Mouse (Mus musculus) liver, embryonic 15.5 days (tissue): Measurements from ENCODE around the gene Sbf1. TPM values are rescaled to one million over a fixed set of nuclear protein-coding genes. Genes with fewer than 3 reads are reported as not detected.
A peak's percentile ranks its signal among the peaks of the same experiment; 100 is the strongest.

Experiments used
- ATAC-seq: fragments of 200-750 bp; cut with Nextera tagmentation; 2 replicates; pipeline ENCODE4 v1.8.0; 2017; ENCODE audit warnings: moderate number of reproducible peaks, mild to moderate bottlenecking, moderate library complexity; ENCODE audit not compliant: insufficient read depth
- H3K27ac ChIP-seq: fragments of 300-500 bp; sonication (generic); replicated peaks from 2 replicates; pipeline ENCODE4 v1.5.1; 2015; ENCODE audit warnings: mild to moderate bottlenecking, inconsistent platforms
- H3K27me3 ChIP-seq: fragments of 300-500 bp; sonication (generic); 2 replicates; pipeline ENCODE4 v1.6.1; 2015; ENCODE audit warnings: mild to moderate bottlenecking, inconsistent platforms
- H3K36me3 ChIP-seq: fragments of 300-500 bp; sonication (generic); replicated peaks from 2 replicates; pipeline ENCODE4 v1.6.1; 2015; ENCODE audit warnings: moderate library complexity, mild to moderate bottlenecking, inconsistent platforms
- H3K4me1 ChIP-seq: fragments of 300-500 bp; sonication (generic); replicated peaks from 2 replicates; pipeline ENCODE4 v1.6.1; 2015; ENCODE audit warnings: inconsistent platforms
- H3K4me2 ChIP-seq: fragments of 300-500 bp; sonication (generic); 2 replicates; pipeline ENCODE4 v1.6.1; 2015; ENCODE audit warnings: moderate library complexity, mild to moderate bottlenecking, inconsistent platforms
- H3K4me3 ChIP-seq: fragments of 300-500 bp; sonication (generic); replicated peaks from 2 replicates; pipeline ENCODE4 v1.5.1; 2015; ENCODE audit warnings: mild to moderate bottlenecking, inconsistent platforms
- H3K9ac ChIP-seq: fragments of 300-500 bp; sonication (generic); 2 replicates; pipeline ENCODE4 v1.6.1; 2015; ENCODE audit warnings: moderate library complexity, mild to moderate bottlenecking, inconsistent platforms
- H3K9me3 ChIP-seq: fragments of 300-500 bp; sonication (generic); replicated peaks from 2 replicates; pipeline ENCODE4 v1.6.1; 2016; ENCODE audit warnings: inconsistent platforms
- whole genome bisulfite sequencing: fragments of 180-500 bp; shearing (Covaris S2); methylation state at CpG from one replicate; pipeline ENCODE4 v1.1.7; 2015; ENCODE audit warnings: mixed read lengths; ENCODE audit not compliant: insufficient replicate concordance; 5-methylcytosine and 5-hydroxymethylcytosine counted together
- microRNA-seq: library from miRNA; unstranded; fragments of <30 nt; microRNA quantifications from one replicate; pipeline ENCODE4, GENCODE M21; 2016
- polyA plus RNA-seq: library from polyadenylated mRNA; unstranded; fragments of >200 nt; fragmentation: Nextera tagmentation; extraction: Ambion mirVana; gene quantifications from 2 replicates; pipeline ENCODE4 v1.2.1, GENCODE M21; 2015

The Sbf1 gene
- polyA plus RNA-seq, 1 experiment from 2014 or later, result 21.4 TPM

DNA sequence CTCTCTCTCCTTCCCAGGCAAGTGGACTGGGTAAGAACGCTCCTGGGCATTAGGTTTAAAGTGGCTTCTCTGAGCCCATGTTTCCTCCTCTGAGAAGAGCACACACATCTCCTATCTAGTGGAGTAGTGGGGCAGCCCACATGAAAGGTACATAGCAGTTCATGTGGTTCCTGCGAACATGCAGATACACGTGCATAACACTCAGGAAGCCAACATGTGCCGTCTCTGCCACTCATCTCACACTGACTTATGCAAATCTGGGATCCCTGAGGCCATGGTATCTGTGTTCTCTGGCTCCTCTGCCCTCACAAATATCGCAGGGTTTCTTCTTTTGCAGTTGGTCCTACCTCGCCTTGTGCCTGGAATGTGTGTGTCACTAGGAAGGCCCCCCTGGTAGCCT lies 32.6 kb downstream of the Sbf1 start:
- no peak overlapping the region for H3K27ac ChIP-seq
- H3K4me3 ChIP-seq, result no peak overlapping the region
- H3K4me2 ChIP-seq, result no peak overlapping the region
- no peaks in the 10 kb centered on the region for H3K27me3 ChIP-seq
- peaks cover 40% of the 10 kb centered on the region for H3K4me1 ChIP-seq
- peaks cover 85% of the 10 kb centered on the region for H3K36me3 ChIP-seq
- no peak overlapping the region for H3K9ac ChIP-seq
- whole genome bisulfite sequencing, result 81% methylated on average over 6 of the region's 6 CpGs
- ATAC-seq, result no peak
- H3K9me3 ChIP-seq, result no peaks in the 10 kb centered on the region

DNA sequence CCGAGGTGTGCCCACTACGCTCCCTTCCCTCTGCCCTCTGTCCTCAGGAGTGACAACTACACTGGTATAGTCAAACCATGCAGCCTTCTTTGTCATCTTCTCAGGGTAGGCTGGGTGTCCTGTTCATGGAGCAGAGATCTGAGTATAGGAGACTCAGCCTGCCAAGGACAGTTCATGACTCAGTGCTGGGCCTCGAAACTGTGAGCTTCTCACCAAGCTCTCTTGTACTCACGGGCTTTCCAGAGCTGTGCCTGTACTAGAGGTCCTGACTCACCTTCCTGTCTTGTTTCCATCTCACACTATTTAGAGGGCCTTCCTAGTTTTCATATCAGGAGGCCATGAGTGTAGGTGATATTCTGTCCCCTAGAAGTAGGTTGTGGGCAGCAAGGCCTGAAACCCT lies 37.7 kb downstream of the Sbf1 start:
- Histone ChIP-seq H3K36me3 (peaks cover 92% of the 10 kb centered on the region), H3K9me3 (no peaks in the 10 kb centered on the region), H3K9ac (no peak overlapping the region), H3K4me1 (no peaks in the 10 kb centered on the region), H3K4me3 (no peak overlapping the region), H3K4me2 (no peak overlapping the region), H3K27me3 (no peaks in the 10 kb centered on the region), H3K27ac (no peak overlapping the region)
- ATAC-seq, result no peak
- 89% methylated on average over 4 of the region's 4 CpGs for WGBS

DNA sequence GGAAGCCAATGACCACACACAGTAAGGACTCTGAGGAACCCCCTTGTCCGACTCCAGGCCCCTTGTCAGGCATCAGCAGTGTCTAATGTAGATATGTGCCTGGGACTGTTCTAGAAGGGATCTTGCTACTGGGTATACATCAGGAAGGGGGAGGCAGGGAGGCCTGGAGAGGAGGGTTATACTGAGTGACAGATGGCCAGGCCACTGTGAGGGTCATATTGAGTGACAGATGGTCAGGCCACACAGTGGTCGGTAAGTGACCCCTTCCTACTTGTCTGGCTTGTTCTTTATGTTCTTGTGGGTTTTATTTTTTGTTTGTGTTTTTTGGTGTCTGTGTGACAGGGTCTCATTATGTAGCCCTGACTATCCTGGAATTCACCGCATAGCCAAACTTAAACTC lies 39.6 kb downstream of the Sbf1 start:
- ATAC-seq, result no peak
- H3K9me3 ChIP-seq, result no peaks in the 10 kb centered on the region
- H3K27me3 ChIP-seq, result no peaks in the 10 kb centered on the region
- WGBS, result 78% methylated on average over 3 of the region's 3 CpGs
- peaks cover 83% of the 10 kb centered on the region for H3K36me3 ChIP-seq
- H3K27ac ChIP-seq, result no peak overlapping the region
- no peak overlapping the region for H3K4me3 ChIP-seq
- no peak overlapping the region for H3K4me2 ChIP-seq
- H3K4me1 ChIP-seq, result no peaks in the 10 kb centered on the region
- no peak overlapping the region for H3K9ac ChIP-seq

- no peaks in the 10 kb centered on the region for H3K4me1 ChIP-seq
- WGBS, result 82% methylated on average over 5 of the region's 5 CpGs
- H3K36me3 ChIP-seq, result peaks cover 60% of the 10 kb centered on the region
- H3K4me2 ChIP-seq, result no peak overlapping the region
- no peaks in the 10 kb centered on the region for H3K27me3 ChIP-seq
- H3K27ac ChIP-seq, result no peak overlapping the region
- no peak overlapping the region for H3K4me3 ChIP-seq
- no peaks in the 10 kb centered on the region for H3K9me3 ChIP-seq
- no peak overlapping the region for H3K9ac ChIP-seq
- ATAC-seq, result no peak
These were observed 50.6 kb downstream of the Sbf1 start for GRCm38 (mm10) chr15:89264485-89264884.

DNA sequence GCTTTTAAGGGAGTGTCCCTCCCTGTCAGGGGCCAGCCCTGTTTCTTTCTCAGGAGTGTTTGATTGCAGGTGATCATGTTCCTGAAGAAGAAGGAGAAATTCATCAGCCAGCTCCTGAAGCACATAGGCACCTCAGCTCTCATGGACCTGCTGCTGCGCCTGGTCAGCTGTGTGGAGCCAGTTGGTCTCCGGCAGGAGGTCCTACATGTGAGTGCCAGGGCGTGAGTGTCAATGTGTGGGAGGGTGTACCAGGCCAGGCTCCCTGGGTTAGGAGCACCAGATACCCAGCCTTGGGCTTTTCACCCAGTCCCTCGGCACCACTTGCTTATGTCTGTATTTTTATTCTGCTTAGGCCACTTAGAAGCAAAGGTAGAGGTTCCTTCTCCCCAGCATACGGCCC lies 56.1 kb downstream of the Sbf1 start:
- Histone ChIP-seq H3K36me3 (peaks cover 79% of the 10 kb centered on the region), H3K9ac (no peak overlapping the region), H3K27me3 (no peaks in the 10 kb centered on the region), H3K4me1 (no peaks in the 10 kb centered on the region), H3K4me3 (no peak overlapping the region), H3K9me3 (no peaks in the 10 kb centered on the region), H3K27ac (no peak overlapping the region), H3K4me2 (no peak overlapping the region)
- WGBS, result 92% methylated on average over 5 of the region's 5 CpGs
- no peak for ATAC-seq

DNA sequence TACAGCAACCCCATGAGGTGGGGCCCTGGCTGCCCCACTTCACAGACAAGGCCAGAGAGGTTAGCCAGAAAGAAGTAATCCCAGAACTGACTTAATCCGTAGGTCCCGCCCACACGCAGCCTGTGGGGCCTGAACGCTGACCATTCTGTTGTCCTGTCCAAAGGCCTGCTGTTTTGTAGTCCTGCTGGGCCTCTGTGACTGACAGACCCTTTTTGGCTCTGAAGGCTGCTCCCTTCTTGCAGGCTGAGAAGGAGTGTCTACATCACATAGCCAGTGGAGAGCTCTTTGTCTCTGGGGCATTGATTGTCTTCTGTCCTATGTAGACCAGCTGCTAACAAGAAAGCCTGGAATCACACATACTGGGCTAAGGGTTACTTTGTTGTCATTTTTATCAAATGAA lies 59.8 kb downstream of the Sbf1 start:
- H3K27me3 ChIP-seq, result no peaks in the 10 kb centered on the region
- H3K4me1 ChIP-seq, result no peaks in the 10 kb centered on the region
- peaks cover 75% of the 10 kb centered on the region for H3K36me3 ChIP-seq
- 93% methylated on average over 4 of the region's 4 CpGs for WGBS
- H3K27ac ChIP-seq, result no peak overlapping the region
- no peak overlapping the region for H3K4me2 ChIP-seq
- H3K9me3 ChIP-seq, result no peaks in the 10 kb centered on the region
- H3K4me3 ChIP-seq, result no peak overlapping the region
- no peak overlapping the region for H3K9ac ChIP-seq
- ATAC-seq, result no peak

GRCm38 (mm10) chr15:89249063-89249462 lies 66.0 kb downstream of the Sbf1 start:
- H3K27me3 ChIP-seq, result no peaks in the 10 kb centered on the region
- no peaks in the 10 kb centered on the region for H3K9me3 ChIP-seq
- H3K4me2 ChIP-seq, result no peak overlapping the region
- no peak overlapping the region for H3K9ac ChIP-seq
- no peaks in the 10 kb centered on the region for H3K4me1 ChIP-seq
- WGBS, result 79% methylated on average over 6 of the region's 6 CpGs
- H3K27ac ChIP-seq, result no peak overlapping the region
- H3K36me3 ChIP-seq, result peaks cover 55% of the 10 kb centered on the region
- ATAC-seq, result no peak
- H3K4me3 ChIP-seq, result no peak overlapping the region

- WGBS, result 75% methylated on average over 2 of the region's 2 CpGs
- H3K4me2 ChIP-seq, result no peak overlapping the region
- H3K9me3 ChIP-seq, result no peaks in the 10 kb centered on the region
- no peak for ATAC-seq
- H3K4me1 ChIP-seq, result peaks cover 15% of the 10 kb centered on the region
- no peak overlapping the region for H3K27ac ChIP-seq
- no peaks in the 10 kb centered on the region for H3K27me3 ChIP-seq
- H3K9ac ChIP-seq, result no peak overlapping the region
- H3K36me3 ChIP-seq, result peaks cover 37% of the 10 kb centered on the region
- no peak overlapping the region for H3K4me3 ChIP-seq
These were observed 74.1 kb downstream of the Sbf1 start for GRCm38 (mm10) chr15:89241025-89241424.

- peak; percentile 42; the same call in 1 of the 2 replicates for ATAC-seq
- WGBS, result 10% methylated on average over 3 of the region's 3 CpGs
- Histone ChIP-seq H3K4me3 (no peak overlapping the region), H3K4me2 (no peak overlapping the region; the same call in 1 of the 2 replicates), H3K4me1 (peaks cover 15% of the 10 kb centered on the region), H3K36me3 (peaks cover 31% of the 10 kb centered on the region), H3K27ac (peak overlapping the region; percentile 38; the same call in 1 of the 2 replicates), H3K9me3 (no peaks in the 10 kb centered on the region), H3K9ac (no peak overlapping the region), H3K27me3 (no peaks in the 10 kb centered on the region)
These were observed 75.2 kb downstream of the Sbf1 start for GRCm38 (mm10) chr15:89239751-89240392.

Small RNAs within 50 kb of the gene (microRNA-seq; reads per million reads assigned to microRNA genes)
- gene Mir6959, result 0.76 reads per million

Other genes starting within 250 kb of the Sbf1 start
- gene Trabd, start 240.2 kb downstream of the Sbf1 start, polyA plus RNA-seq, result 19.2 and 23.8 TPM in 2 replicates
- gene Selenoo, start 226.2 kb downstream of the Sbf1 start, polyA plus RNA-seq, result 9.3 and 10.7 TPM in 2 replicates
- gene Tubgcp6, start 192.2 kb downstream of the Sbf1 start, polyA plus RNA-seq, result 6.0 and 7.5 TPM in 2 replicates
- gene Hdac10, start 186.6 kb downstream of the Sbf1 start, polyA plus RNA-seq, result 8.6 and 9.1 TPM in 2 replicates
- gene Mapk12, start 174.6 kb downstream of the Sbf1 start, polyA plus RNA-seq, result 1.4 and 1.5 TPM in 2 replicates
- gene Mapk11, start 165.7 kb downstream of the Sbf1 start, polyA plus RNA-seq, result 0.44 and 0.68 TPM in 2 replicates
- 22.3 and 30.1 TPM in 2 replicates for gene Plxnb2, start 134.5 kb downstream of the Sbf1 start, polyA plus RNA-seq
- 3.3 and 3.5 TPM in 2 replicates for gene Dennd6b, start 118.8 kb downstream of the Sbf1 start, polyA plus RNA-seq
- gene Ppp6r2, start 103.8 kb downstream of the Sbf1 start, polyA plus RNA-seq, result 14.9 and 16.3 TPM in 2 replicates
- gene Adm2, start 7.4 kb upstream of the Sbf1 start, polyA plus RNA-seq, result 1.7 and 2.0 TPM in 2 replicates
- gene Miox, start 19.1 kb upstream of the Sbf1 start, polyA plus RNA-seq, result 10.3 and 10.6 TPM in 2 replicates
- 30.9 and 35.3 TPM in 2 replicates for gene Lmf2, start 40.3 kb upstream of the Sbf1 start, polyA plus RNA-seq
- 110 and 115 TPM in 2 replicates for gene Ncaph2, start 40.4 kb upstream of the Sbf1 start, polyA plus RNA-seq
- gene Sco2, start 58.5 kb upstream of the Sbf1 start, polyA plus RNA-seq, result 2.4 and 4.3 TPM in 2 replicates
- gene Tymp, start 61.7 kb upstream of the Sbf1 start, polyA plus RNA-seq, result 0.40 TPM in 2 replicates
- 0.46 and 0.68 TPM in 2 replicates for gene Odf3b, start 64.0 kb upstream of the Sbf1 start, polyA plus RNA-seq
- not detected in 2 replicates for gene Klhdc7b, start 69.6 kb upstream of the Sbf1 start, polyA plus RNA-seq
- not detected in 2 replicates for gene Syce3, start 95.2 kb upstream of the Sbf1 start, polyA plus RNA-seq
- 2.6 and 3.1 TPM in 2 replicates for gene Cpt1b, start 110.6 kb upstream of the Sbf1 start, polyA plus RNA-seq
- 1.9 and 2.3 TPM in 2 replicates for gene C730034F03Rik, start 114.3 kb upstream of the Sbf1 start, polyA plus RNA-seq
- not detected in 2 replicates for gene Gm44502, start 114.4 kb upstream of the Sbf1 start, polyA plus RNA-seq
- gene Chkb, start 114.6 kb upstream of the Sbf1 start, polyA plus RNA-seq, result 26.2 and 27.0 TPM in 2 replicates
- 0.02 and 0.05 TPM in 2 replicates for gene Mapk8ip2, start 138.6 kb upstream of the Sbf1 start, polyA plus RNA-seq
- 5.0 and 5.4 TPM in 2 replicates for gene Arsa, start 162.1 kb upstream of the Sbf1 start, polyA plus RNA-seq
- gene Shank3, start 184.3 kb upstream of the Sbf1 start, polyA plus RNA-seq, result 0.51 and 0.93 TPM in 2 replicates